Mouse (Mus musculus): ENCODE measurements around the gene Fam107a.

GRCm38 (mm10) chr14:8365833-8366232, 48.0 kb upstream of the Fam107a start:
- TF ChIP-seq CHD1 (IDR thresholded peaks at IDR 0.05; ENCODE audit: low read depth, low read length) (no peak), GABPA (IDR thresholded peaks at IDR 0.05; ENCODE audit: low read depth, low read length) (no peak), USF1 (IDR thresholded peaks at IDR 0.05; ENCODE audit: low read depth, low read length) (no peak), USF2 (IDR thresholded peaks at IDR 0.05; ENCODE audit: borderline replicate concordance in 1 of 2, insufficient read depth in 1 of 2, low read depth in 1 of 2, low read length in 2 of 2) (no peak)

Data from MEL (cell line).